Mouse (Mus musculus) myocyte (in vitro differentiated cells): ENCODE measurements around the gene Gsk3a.

ENCODE experiments used
- CEBPB ChIP-seq: IDR thresholded peaks from 2 replicates; pipeline ENCODE4 v1.6.1; 2011; ENCODE audit warnings: mild to moderate bottlenecking, moderate library complexity; ENCODE audit not compliant: poor library complexity, insufficient read depth, severe bottlenecking
- E2F4 ChIP-seq: IDR thresholded peaks from one replicate; pipeline ENCODE4 v1.6.1; 2011; ENCODE audit warnings: mild to moderate bottlenecking, control low read depth, moderate library complexity; ENCODE audit not compliant: insufficient read depth
- MAX ChIP-seq: IDR thresholded peaks from one replicate; pipeline ENCODE4 v1.6.1; 2011; ENCODE audit warnings: low read depth, mild to moderate bottlenecking, control low read depth
- MYOG ChIP-seq, 3 experiments: IDR thresholded peaks; one replicate each; pipeline ENCODE4 v1.6.1; 2011; ENCODE audit warnings: control low read depth in 2 of 3, low read depth in 2 of 3, mild to moderate bottlenecking in 2 of 3; ENCODE audit not compliant: insufficient read length in 2 of 3, control insufficient read depth in 1 of 3, insufficient read depth in 1 of 3
- POLR2A ChIP-seq: IDR thresholded peaks from one replicate; pipeline ENCODE4 v1.6.1; 2011; ENCODE audit warnings: low read depth, mild to moderate bottlenecking, control low read depth, moderate library complexity; ENCODE audit not compliant: insufficient read length
- POLR2AphosphoS2 ChIP-seq: IDR thresholded peaks from one replicate; pipeline ENCODE4 v1.6.1; 2011; ENCODE audit warnings: low read depth, control low read depth; ENCODE audit not compliant: insufficient read length
- TCF12 ChIP-seq: IDR thresholded peaks from one replicate; pipeline ENCODE4 v1.6.1; 2011; ENCODE audit warnings: mild to moderate bottlenecking, control low read depth; ENCODE audit not compliant: poor library complexity, insufficient read depth, severe bottlenecking
- USF1 ChIP-seq: IDR thresholded peaks from one replicate; pipeline ENCODE4 v1.6.1; 2011; ENCODE audit warnings: low read depth, mild to moderate bottlenecking, control low read depth, moderate library complexity

- TF ChIP-seq E2F4 (no peak), POLR2A (no peak), TCF12 (no peak), MYOG (IDR thresholded peaks at IDR 0.05; ENCODE audit: control insufficient read depth in 1 of 3, insufficient read depth in 1 of 3, insufficient read length in 2 of 3, low read depth in 2 of 3) (no peak), CEBPB (no peak), MAX (no peak), POLR2AphosphoS2 (no peak), USF1 (no peak)
Measured at GRCm38 (mm10) chr7:25233061-25233460, 4.6 kb downstream of the Gsk3a start.
